Mouse (Mus musculus): Measurements from ENCODE around the gene Bola2. TPM values are rescaled to one million over a fixed set of nuclear protein-coding genes. Genes with fewer than 3 reads are reported as not detected.
"Not testable (repeated sequence)": the region's sequence is repeated elsewhere in the genome, so short reads cannot be mapped to it uniquely, and the experiment has no call there.

Bola2 gene
- polyA plus RNA-seq, 1 experiment from 2014 or later: 118 TPM

- Histone ChIP-seq H3K36me3 (ENCODE audit: control insufficient read depth, insufficient read depth, low read length) (no peaks in the 10 kb centered on the region), H3K4me3 (ENCODE audit: low read depth, low read length) (no peak overlapping the region), H3K4me1 (ENCODE audit: control insufficient read depth, insufficient read depth, low read length) (no peaks in the 10 kb centered on the region), H3K4me2 (replicated peaks; ENCODE audit: low read depth, low read length) (no peak overlapping the region), H3K27ac (ENCODE audit: low read length) (no peak overlapping the region), H3K9ac (replicated peaks; ENCODE audit: low read depth, low read length) (no peak overlapping the region), H3K27me3 (ENCODE audit: control insufficient read depth, insufficient read depth, low read length) (no peaks in the 10 kb centered on the region), H3K9me3 (ENCODE audit: control insufficient read depth, low read depth, low read length) (no peaks in the 10 kb centered on the region)
- WGBS: 68% methylated on average over 3 of the region's 3 CpGs
- no peak for ATAC-seq (ENCODE audit: insufficient number of reproducible peaks, insufficient read depth, low FRiP score, low read depth)
These were observed 29.9 kb downstream of the Bola2 start for GRCm38 (mm10) chr7:126725077-126725476.

GRCm38 (mm10) chr7:126725667-126726066 lies 30.5 kb downstream of the Bola2 start:
- H3K9me3 ChIP-seq (ENCODE audit: control insufficient read depth, low read depth, low read length): no peaks in the 10 kb centered on the region
- H3K27me3 ChIP-seq (ENCODE audit: control insufficient read depth, insufficient read depth, low read length): no peaks in the 10 kb centered on the region
- H3K4me1 ChIP-seq (ENCODE audit: control insufficient read depth, insufficient read depth, low read length): no peaks in the 10 kb centered on the region
- no peaks in the 10 kb centered on the region for H3K36me3 ChIP-seq (ENCODE audit: control insufficient read depth, insufficient read depth, low read length)
- no peak overlapping the region for H3K4me2 ChIP-seq (replicated peaks; ENCODE audit: low read depth, low read length)
- H3K9ac ChIP-seq (replicated peaks; ENCODE audit: low read depth, low read length): no peak overlapping the region
- ATAC-seq (ENCODE audit: insufficient number of reproducible peaks, insufficient read depth, low FRiP score, low read depth): no peak
- 81% methylated on average over 5 of the region's 5 CpGs for WGBS
- H3K27ac ChIP-seq (ENCODE audit: low read length): no peak overlapping the region
- H3K4me3 ChIP-seq (ENCODE audit: low read depth, low read length): no peak overlapping the region

GRCm38 (mm10) chr7:126730256-126730789 lies 35.1 kb downstream of the Bola2 start:
- not testable (repeated sequence) for H3K9me3 ChIP-seq (ENCODE audit: control insufficient read depth, low read depth, low read length); H3K36me3 ChIP-seq (ENCODE audit: control insufficient read depth, insufficient read depth, low read length); H3K4me2 ChIP-seq (replicated peaks; ENCODE audit: low read depth, low read length); H3K4me1 ChIP-seq (ENCODE audit: control insufficient read depth, insufficient read depth, low read length); H3K27me3 ChIP-seq (ENCODE audit: control insufficient read depth, insufficient read depth, low read length); H3K9ac ChIP-seq (replicated peaks; ENCODE audit: low read depth, low read length); ATAC-seq (ENCODE audit: insufficient number of reproducible peaks, insufficient read depth, low FRiP score, low read depth); H3K4me3 ChIP-seq (ENCODE audit: low read depth, low read length); H3K27ac ChIP-seq (ENCODE audit: low read length)
- 72% methylated on average over 4 of the region's 4 CpGs for WGBS

DNA sequence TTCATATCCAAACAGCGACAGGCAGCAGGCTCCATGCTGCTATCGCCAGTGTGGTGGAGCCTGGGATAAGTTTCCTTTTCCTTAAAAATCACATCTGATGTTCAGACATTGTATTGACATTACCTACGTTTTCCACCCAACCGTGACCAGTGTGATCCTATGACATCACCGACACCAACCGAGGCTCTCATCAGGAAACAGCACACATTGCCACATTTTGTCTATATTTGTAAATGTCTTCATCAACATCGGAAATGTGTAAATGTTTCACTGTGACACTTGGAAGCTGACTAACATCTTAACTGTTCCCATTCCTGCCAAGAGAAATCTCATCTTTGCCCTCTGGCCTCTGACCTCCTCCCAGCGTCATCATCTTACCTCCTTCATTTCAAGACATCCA lies 40.9 kb downstream of the Bola2 start:
- 80% methylated on average over 8 of the region's 8 CpGs for WGBS
- Histone ChIP-seq H3K27ac (ENCODE audit: low read length) (no peak overlapping the region), H3K4me3 (ENCODE audit: low read depth, low read length) (no peak overlapping the region), H3K9me3 (ENCODE audit: control insufficient read depth, low read depth, low read length) (no peaks in the 10 kb centered on the region), H3K36me3 (ENCODE audit: control insufficient read depth, insufficient read depth, low read length) (no peaks in the 10 kb centered on the region), H3K27me3 (ENCODE audit: control insufficient read depth, insufficient read depth, low read length) (no peaks in the 10 kb centered on the region), H3K4me1 (ENCODE audit: control insufficient read depth, insufficient read depth, low read length) (no peaks in the 10 kb centered on the region), H3K4me2 (replicated peaks; ENCODE audit: low read depth, low read length) (no peak overlapping the region), H3K9ac (replicated peaks; ENCODE audit: low read depth, low read length) (no peak overlapping the region)
- ATAC-seq (ENCODE audit: insufficient number of reproducible peaks, insufficient read depth, low FRiP score, low read depth): no peak

GRCm38 (mm10) chr7:126739551-126739950 lies 44.4 kb downstream of the Bola2 start:
- Histone ChIP-seq H3K9me3 (ENCODE audit: control insufficient read depth, low read depth, low read length) (no peaks in the 10 kb centered on the region), H3K4me2 (replicated peaks; ENCODE audit: low read depth, low read length) (no peak overlapping the region), H3K9ac (replicated peaks; ENCODE audit: low read depth, low read length) (no peak overlapping the region), H3K4me3 (ENCODE audit: low read depth, low read length) (no peak overlapping the region), H3K27ac (ENCODE audit: low read length) (no peak overlapping the region), H3K4me1 (ENCODE audit: control insufficient read depth, insufficient read depth, low read length) (no peaks in the 10 kb centered on the region), H3K27me3 (ENCODE audit: control insufficient read depth, insufficient read depth, low read length) (no peaks in the 10 kb centered on the region), H3K36me3 (ENCODE audit: control insufficient read depth, insufficient read depth, low read length) (no peaks in the 10 kb centered on the region)
- WGBS: 83% methylated on average over 17 of the region's 17 CpGs
- ATAC-seq (ENCODE audit: insufficient number of reproducible peaks, insufficient read depth, low FRiP score, low read depth): no peak

DNA sequence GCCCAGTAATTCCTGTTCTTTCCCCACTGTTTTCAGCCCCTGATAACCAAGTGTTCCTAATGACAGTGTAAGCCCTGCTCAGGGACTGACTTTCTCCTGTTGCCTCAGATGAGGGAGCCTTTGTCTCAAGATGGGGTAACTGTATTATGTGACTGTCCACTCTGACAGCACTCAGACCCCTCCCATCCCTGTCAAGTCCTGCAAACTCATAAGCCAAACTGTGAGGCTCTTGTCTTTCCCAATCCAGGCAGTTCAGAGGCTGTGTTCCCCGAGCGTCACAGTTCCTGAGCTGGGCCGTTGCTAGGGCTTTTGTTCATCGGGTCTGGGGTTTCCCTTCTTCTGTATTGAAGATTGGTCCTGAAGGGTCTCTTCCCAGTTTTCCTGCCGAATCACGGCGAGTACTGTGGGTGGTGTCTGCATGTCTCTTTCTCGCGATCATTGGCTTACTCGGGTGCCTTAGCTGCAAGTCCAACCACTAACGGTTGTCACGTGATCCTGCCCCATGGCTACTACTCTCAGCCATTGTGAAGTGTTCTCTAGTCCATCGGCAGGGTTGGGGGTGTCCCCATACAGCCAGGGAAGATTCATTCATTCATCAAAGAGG lies 45.0 kb downstream of the Bola2 start:
- no peak overlapping the region for H3K27ac ChIP-seq (ENCODE audit: low read length)
- no peaks in the 10 kb centered on the region for H3K36me3 ChIP-seq (ENCODE audit: control insufficient read depth, insufficient read depth, low read length)
- 78% methylated on average over 13 of the region's 13 CpGs for WGBS
- H3K9me3 ChIP-seq (ENCODE audit: control insufficient read depth, low read depth, low read length): no peaks in the 10 kb centered on the region
- H3K4me1 ChIP-seq (ENCODE audit: control insufficient read depth, insufficient read depth, low read length): no peaks in the 10 kb centered on the region
- H3K27me3 ChIP-seq (ENCODE audit: control insufficient read depth, insufficient read depth, low read length): no peaks in the 10 kb centered on the region
- no peak overlapping the region for H3K4me2 ChIP-seq (replicated peaks; ENCODE audit: low read depth, low read length)
- no peak overlapping the region for H3K4me3 ChIP-seq (ENCODE audit: low read depth, low read length)
- ATAC-seq (ENCODE audit: insufficient number of reproducible peaks, insufficient read depth, low FRiP score, low read depth): no peak
- no peak overlapping the region for H3K9ac ChIP-seq (replicated peaks; ENCODE audit: low read depth, low read length)

DNA sequence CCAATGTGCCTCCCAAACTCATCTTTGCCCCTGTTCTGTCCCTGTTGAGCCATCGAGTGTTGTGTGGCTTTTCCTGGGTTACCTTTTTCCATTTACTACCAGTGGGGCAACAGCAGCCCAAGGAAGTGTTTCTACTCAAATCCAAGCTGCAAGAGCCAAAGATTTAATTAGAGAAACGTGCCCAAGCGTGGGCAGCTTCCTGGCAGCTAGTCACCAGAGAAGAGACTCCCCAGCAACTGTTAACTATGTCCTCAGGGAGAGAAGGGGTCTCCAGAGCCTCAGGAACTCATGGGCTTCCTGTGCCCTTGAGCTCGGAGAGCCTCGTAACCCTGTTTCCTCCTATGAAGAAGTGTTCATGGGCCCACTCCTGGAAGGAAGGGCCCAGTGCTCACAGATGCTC lies 45.8 kb downstream of the Bola2 start:
- no peak overlapping the region for H3K9ac ChIP-seq (replicated peaks; ENCODE audit: low read depth, low read length)
- H3K27me3 ChIP-seq (ENCODE audit: control insufficient read depth, insufficient read depth, low read length): no peaks in the 10 kb centered on the region
- no peaks in the 10 kb centered on the region for H3K4me1 ChIP-seq (ENCODE audit: control insufficient read depth, insufficient read depth, low read length)
- no peaks in the 10 kb centered on the region for H3K9me3 ChIP-seq (ENCODE audit: control insufficient read depth, low read depth, low read length)
- no peak overlapping the region for H3K27ac ChIP-seq (ENCODE audit: low read length)
- no peak overlapping the region for H3K4me2 ChIP-seq (replicated peaks; ENCODE audit: low read depth, low read length)
- WGBS: 82% methylated on average over 5 of the region's 5 CpGs
- no peaks in the 10 kb centered on the region for H3K36me3 ChIP-seq (ENCODE audit: control insufficient read depth, insufficient read depth, low read length)
- no peak overlapping the region for H3K4me3 ChIP-seq (ENCODE audit: low read depth, low read length)
- ATAC-seq (ENCODE audit: insufficient number of reproducible peaks, insufficient read depth, low FRiP score, low read depth): no peak

DNA sequence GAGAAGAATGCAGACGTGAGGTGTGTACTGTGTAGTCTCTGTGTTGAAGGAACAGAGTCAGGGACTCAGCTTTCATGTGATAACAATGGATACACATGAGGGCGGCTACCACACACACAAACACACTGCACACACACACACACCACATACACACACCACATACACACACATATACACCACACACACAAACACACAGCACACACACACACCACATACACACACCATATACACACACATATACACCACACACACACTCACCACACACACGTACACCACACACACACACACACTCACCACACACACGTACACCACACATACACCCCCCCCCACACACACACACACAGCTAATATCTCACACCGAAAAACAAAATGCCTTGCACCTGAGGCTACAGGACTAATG lies 46.3 kb downstream of the Bola2 start:
- WGBS: 79% methylated on average over 5 of the region's 5 CpGs
- Histone ChIP-seq H3K4me1 (ENCODE audit: control insufficient read depth, insufficient read depth, low read length) (no peaks in the 10 kb centered on the region), H3K27me3 (ENCODE audit: control insufficient read depth, insufficient read depth, low read length) (no peaks in the 10 kb centered on the region), H3K4me3 (ENCODE audit: low read depth, low read length) (no peak overlapping the region), H3K36me3 (ENCODE audit: control insufficient read depth, insufficient read depth, low read length) (no peaks in the 10 kb centered on the region), H3K27ac (ENCODE audit: low read length) (no peak overlapping the region), H3K9me3 (ENCODE audit: control insufficient read depth, low read depth, low read length) (no peaks in the 10 kb centered on the region), H3K4me2 (replicated peaks; ENCODE audit: low read depth, low read length) (no peak overlapping the region), H3K9ac (replicated peaks; ENCODE audit: low read depth, low read length) (no peak overlapping the region)
- ATAC-seq (ENCODE audit: insufficient number of reproducible peaks, insufficient read depth, low FRiP score, low read depth): no peak

DNA sequence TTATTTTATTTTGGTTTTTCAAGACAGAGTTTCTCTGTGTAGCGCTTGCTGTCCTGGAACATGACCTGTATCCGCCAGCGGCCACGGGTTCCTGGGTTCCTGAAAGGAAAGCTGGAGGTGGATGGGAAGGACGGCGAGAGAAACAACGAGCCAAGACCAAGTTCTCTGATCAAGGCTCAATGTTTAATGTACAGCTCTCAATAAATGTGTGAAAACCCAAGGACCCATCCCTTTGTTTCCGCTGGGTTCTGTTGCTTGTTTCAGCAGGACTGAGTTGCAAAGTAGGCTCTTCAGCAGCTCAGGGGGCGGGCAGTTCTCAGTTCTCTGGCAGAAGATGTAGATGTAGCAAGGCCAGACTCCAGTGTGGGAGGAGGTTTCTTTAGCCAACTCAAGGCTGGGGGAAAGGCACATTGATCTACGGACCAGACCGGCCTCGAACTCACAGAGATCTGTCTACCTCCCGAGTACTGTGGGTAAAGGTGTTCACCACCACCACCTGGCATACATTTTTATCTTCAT lies 46.8 kb downstream of the Bola2 start:
- 89% methylated on average over 13 of the region's 13 CpGs for WGBS

More for the DNA sequence above, 46.8 kb downstream of the Bola2 start:
- Histone ChIP-seq H3K27me3 (ENCODE audit: control insufficient read depth, insufficient read depth, low read length) (no peaks in the 10 kb centered on the region), H3K27ac (ENCODE audit: low read length) (no peak overlapping the region), H3K36me3 (ENCODE audit: control insufficient read depth, insufficient read depth, low read length) (no peaks in the 10 kb centered on the region), H3K9me3 (ENCODE audit: control insufficient read depth, low read depth, low read length) (no peaks in the 10 kb centered on the region), H3K9ac (replicated peaks; ENCODE audit: low read depth, low read length) (no peak overlapping the region), H3K4me1 (ENCODE audit: control insufficient read depth, insufficient read depth, low read length) (no peaks in the 10 kb centered on the region), H3K4me3 (ENCODE audit: low read depth, low read length) (no peak overlapping the region), H3K4me2 (replicated peaks; ENCODE audit: low read depth, low read length) (no peak overlapping the region)
- ATAC-seq (ENCODE audit: insufficient number of reproducible peaks, insufficient read depth, low FRiP score, low read depth): no peak
